ENCODE assay signal across 8 mouse cellular contexts in the genomic region with DNA sequence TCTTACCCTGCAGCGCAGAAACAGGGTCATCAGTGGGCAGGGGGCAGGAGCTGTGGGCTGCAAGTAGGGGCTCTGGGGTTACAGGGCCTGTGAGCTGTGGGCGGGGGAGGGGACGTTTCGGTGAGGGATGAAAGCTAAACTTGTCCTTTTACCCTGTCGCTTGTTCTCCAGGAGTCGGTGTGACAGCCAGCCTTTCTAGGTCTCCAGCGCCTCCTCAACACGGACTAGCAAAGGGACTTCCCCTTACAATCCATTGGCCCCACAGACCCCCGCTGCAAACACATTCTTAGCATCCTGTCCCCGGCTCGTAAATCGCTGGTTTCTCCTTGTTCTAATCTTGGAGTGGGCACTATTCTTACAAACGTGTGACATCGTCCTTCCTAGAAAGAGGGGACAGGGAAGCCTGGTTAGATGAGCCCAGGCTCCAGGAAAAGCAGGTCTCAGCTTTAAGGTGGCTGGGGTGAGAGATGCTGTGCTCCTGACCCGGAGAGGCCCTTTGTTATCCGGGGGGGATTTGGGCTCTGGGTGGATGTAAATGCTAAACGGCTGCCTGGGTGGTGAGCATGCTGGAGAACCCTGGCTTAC. TPM values are rescaled to one million over a fixed set of nuclear protein-coding genes. Genes with fewer than 3 reads are reported as not detected.
DNase-seq lines count a peak whose midpoint lies in the region; ATAC-seq and TF ChIP-seq lines count a peak whose summit lies in the region.

No protein-coding gene starts in this region.

- no peak for TF ChIP-seq POLR2A in lung, adult 2 months (IDR thresholded peaks at IDR 0.05; ENCODE audit: borderline replicate concordance, extremely low read depth, low read depth, low read length)
- TF ChIP-seq POLR2A in bone marrow macrophage, adult 2 months (IDR thresholded peaks at IDR 0.05; ENCODE audit: borderline replicate concordance, low read depth, low read length): no peak

- H3K9ac ChIP-seq in forebrain, embryonic 14.5 days (ENCODE audit: low read length): peak overlapping the region; percentile 50
- peak overlapping the region; percentile 48 for H3K9ac ChIP-seq in intestine, postnatal 0 days (ENCODE audit: low read depth, low read length)
- peak overlapping the region; percentile 34; the same call in 1 of the 2 replicates for H3K9ac ChIP-seq in midbrain, embryonic 11.5 days (ENCODE audit: low read length)

- H3K4me1 ChIP-seq in lung, adult 2 months (ENCODE audit: control insufficient read depth, insufficient read depth, low read length): peaks cover 30% of the 10 kb centered on the region
- peaks cover 51% of the 10 kb centered on the region for H3K4me1 ChIP-seq in bone marrow macrophage, adult 2 months (ENCODE audit: control insufficient read depth, insufficient read depth, low read length)
- peaks cover 33% of the 10 kb centered on the region for H3K4me1 ChIP-seq in forebrain, embryonic 14.5 days (ENCODE audit: control insufficient read depth, insufficient read depth, low read length)
- peaks cover 22% of the 10 kb centered on the region for H3K4me1 ChIP-seq in intestine, postnatal 0 days (replicated peaks; ENCODE audit: control insufficient read depth, insufficient read depth, low read length)
- peaks cover 34% of the 10 kb centered on the region for H3K4me1 ChIP-seq in midbrain, embryonic 11.5 days (ENCODE audit: control insufficient read depth, insufficient read depth, low read length)

- H3K27ac ChIP-seq in bone marrow macrophage, adult 2 months (ENCODE audit: insufficient read depth, low read depth, low read length): peak overlapping the region; percentile 93
- peak overlapping the region; percentile 86 for H3K27ac ChIP-seq in forebrain, embryonic 14.5 days (ENCODE audit: low read depth, low read length)
- peak overlapping the region; percentile 88 for H3K27ac ChIP-seq in intestine, postnatal 0 days (ENCODE audit: low read depth, low read length)
- peak overlapping the region; percentile 62 for H3K27ac ChIP-seq in midbrain, embryonic 11.5 days (ENCODE audit: low read depth, low read length)

- no peaks in the 10 kb centered on the region for H3K36me3 ChIP-seq in forebrain, embryonic 14.5 days (ENCODE audit: control insufficient read depth, insufficient read depth, low read length)
- H3K36me3 ChIP-seq in intestine, postnatal 0 days (ENCODE audit: control insufficient read depth, insufficient read depth): no peaks in the 10 kb centered on the region
- H3K36me3 ChIP-seq in midbrain, embryonic 11.5 days (ENCODE audit: control insufficient read depth, insufficient read depth, low read length): no peaks in the 10 kb centered on the region

- 0 out of 2 replicates have a peak, but pooled peaks have one; percentile 3 for ATAC-seq in forebrain, embryonic 14.5 days
- ATAC-seq in intestine, postnatal 0 days: no peak
- ATAC-seq in midbrain, embryonic 11.5 days (ENCODE audit: low FRiP score): peak; percentile 20; the same call in 1 of the 2 replicates

- no peaks in the 10 kb centered on the region for H3K9me3 ChIP-seq in forebrain, embryonic 14.5 days (replicated peaks; ENCODE audit: control insufficient read depth, low read length)
- no peaks in the 10 kb centered on the region for H3K9me3 ChIP-seq in intestine, postnatal 0 days (ENCODE audit: control insufficient read depth)
- no peaks in the 10 kb centered on the region for H3K9me3 ChIP-seq in midbrain, embryonic 11.5 days (ENCODE audit: control insufficient read depth, low read length)

- no peak for DNase-seq in lung, adult 2 months
- DNase-seq in lung, postnatal 25 days (ENCODE audit: low spot score): no peak
- DNase-seq in forebrain, embryonic 14.5 days (ENCODE audit: low spot score): no peak
- peak; percentile 96 for DNase-seq in midbrain, embryonic 11.5 days (ENCODE audit: low spot score, missing footprints)
- DNase-seq in thymus, postnatal 36 days: peak; percentile 34 to 42
- no peak for DNase-seq in spleen, postnatal 10 days (ENCODE audit: low spot score in 2 of 2)

- 15% methylated on average over 17 of the region's 17 CpGs for WGBS in lung, adult 2 months
- 3% methylated on average over 17 of the region's 17 CpGs for WGBS in forebrain, embryonic 14.5 days
- 7% methylated on average over 17 of the region's 17 CpGs for WGBS in intestine, postnatal 0 days
- WGBS in midbrain, embryonic 11.5 days: under 1% methylated on average over 17 of the region's 17 CpGs

- no peak for TF ChIP-seq CTCF in lung, adult 2 months (IDR thresholded peaks at IDR 0.05; ENCODE audit: insufficient read depth, low read length)
- no peak for TF ChIP-seq CTCF in bone marrow macrophage, adult 2 months (IDR thresholded peaks at IDR 0.05; ENCODE audit: low read depth, low read length)
- TF ChIP-seq CTCF in intestine, postnatal 0 days (IDR thresholded peaks at IDR 0.05; ENCODE audit: low read depth): no peak

- H3K27me3 ChIP-seq in forebrain, embryonic 14.5 days (replicated peaks; ENCODE audit: control insufficient read depth, insufficient read depth, low read length): no peaks in the 10 kb centered on the region
- H3K27me3 ChIP-seq in intestine, postnatal 0 days (replicated peaks; ENCODE audit: control insufficient read depth, insufficient read depth, low read length): no peaks in the 10 kb centered on the region
- H3K27me3 ChIP-seq in midbrain, embryonic 11.5 days (ENCODE audit: control insufficient read depth, insufficient read depth, low read length): no peaks in the 10 kb centered on the region

- H3K4me2 ChIP-seq in forebrain, embryonic 14.5 days (ENCODE audit: low read length): peak overlapping the region; percentile 42
- H3K4me2 ChIP-seq in intestine, postnatal 0 days (replicated peaks; ENCODE audit: low read depth): peak overlapping the region; percentile 56
- H3K4me2 ChIP-seq in midbrain, embryonic 11.5 days: peak overlapping the region; percentile 26

- peak overlapping the region; percentile 56 for H3K4me3 ChIP-seq in lung, adult 2 months (replicated peaks; ENCODE audit: extremely low read depth, low read depth, low read length)
- H3K4me3 ChIP-seq in bone marrow macrophage, adult 2 months (ENCODE audit: insufficient read depth, low read length): peak overlapping the region; percentile 45
- H3K4me3 ChIP-seq in forebrain, embryonic 14.5 days (ENCODE audit: low read depth, low read length): no peak overlapping the region
- peak overlapping the region; percentile 1; the same call in 1 of the 2 replicates for H3K4me3 ChIP-seq in intestine, postnatal 0 days (ENCODE audit: low read depth, low read length)
- no peak overlapping the region; the same call in 1 of the 2 replicates for H3K4me3 ChIP-seq in midbrain, embryonic 11.5 days (ENCODE audit: low read depth, low read length)

RNA-seq across cellular contexts. Expression of gene Nr1d1, which starts 7.6 kb away (rescaled TPM):
- 213 and 329 TPM in 2 replicates for polyA plus RNA-seq in lung, adult 2 months (2012; rRNA removed)
- polyA plus RNA-seq in bone marrow macrophage, adult 2 months (2012; ENCODE audit: insufficient read depth, insufficient read length, missing spikeins): 7.4 and 8.2 TPM in 2 replicates
- 2.2 and 3.1 TPM in 2 replicates for polyA plus RNA-seq in forebrain, embryonic 14.5 days (2014; fragmentation: Nextera tagmentation; extraction: Ambion mirVana)
- polyA plus RNA-seq in intestine, postnatal 0 days (2015; fragmentation: Nextera tagmentation; extraction: Ambion mirVana): 4.1 and 5.1 TPM in 2 replicates
- polyA plus RNA-seq in midbrain, embryonic 11.5 days (2014; fragmentation: Nextera tagmentation; extraction: Ambion mirVana): 0.93 and 1.2 TPM in 2 replicates

RNA-seq across cellular contexts. Expression of gene Msl1, which starts 12.6 kb away (rescaled TPM):
- polyA plus RNA-seq in lung, adult 2 months (2012; rRNA removed): 39.0 and 54.3 TPM in 2 replicates
- polyA plus RNA-seq in bone marrow macrophage, adult 2 months (2012; ENCODE audit: insufficient read depth, insufficient read length, missing spikeins): 78.4 and 79.3 TPM in 2 replicates
- 19.3 and 20.5 TPM in 2 replicates for polyA plus RNA-seq in forebrain, embryonic 14.5 days (2014; fragmentation: Nextera tagmentation; extraction: Ambion mirVana)
- 12.6 and 15.1 TPM in 2 replicates for polyA plus RNA-seq in intestine, postnatal 0 days (2015; fragmentation: Nextera tagmentation; extraction: Ambion mirVana)
- polyA plus RNA-seq in midbrain, embryonic 11.5 days (2014; fragmentation: Nextera tagmentation; extraction: Ambion mirVana): 24.0 and 25.1 TPM in 2 replicates

RNA-seq across cellular contexts. Expression of gene Casc3, which starts 22.0 kb away (rescaled TPM):
- 33.6 and 37.9 TPM in 2 replicates for polyA plus RNA-seq in lung, adult 2 months (2012; rRNA removed)
- polyA plus RNA-seq in bone marrow macrophage, adult 2 months (2012; ENCODE audit: insufficient read depth, insufficient read length, missing spikeins): 37.9 and 40.1 TPM in 2 replicates
- polyA plus RNA-seq in forebrain, embryonic 14.5 days (2014; fragmentation: Nextera tagmentation; extraction: Ambion mirVana): 41.0 and 45.0 TPM in 2 replicates
- polyA plus RNA-seq in intestine, postnatal 0 days (2015; fragmentation: Nextera tagmentation; extraction: Ambion mirVana): 10.8 and 12.4 TPM in 2 replicates
- polyA plus RNA-seq in midbrain, embryonic 11.5 days (2014; fragmentation: Nextera tagmentation; extraction: Ambion mirVana): 51.9 and 53.1 TPM in 2 replicates

RNA-seq across cellular contexts. Expression of gene Thra, which starts 42.3 kb away (rescaled TPM):
- 142 and 159 TPM in 2 replicates for polyA plus RNA-seq in lung, adult 2 months (2012; rRNA removed)
- 20.7 and 23.5 TPM in 2 replicates for polyA plus RNA-seq in bone marrow macrophage, adult 2 months (2012; ENCODE audit: insufficient read depth, insufficient read length, missing spikeins)
- polyA plus RNA-seq in forebrain, embryonic 14.5 days (2014; fragmentation: Nextera tagmentation; extraction: Ambion mirVana): 164 and 199 TPM in 2 replicates
- 32.4 and 39.1 TPM in 2 replicates for polyA plus RNA-seq in intestine, postnatal 0 days (2015; fragmentation: Nextera tagmentation; extraction: Ambion mirVana)
- polyA plus RNA-seq in midbrain, embryonic 11.5 days (2014; fragmentation: Nextera tagmentation; extraction: Ambion mirVana): 21.9 and 23.7 TPM in 2 replicates

RNA-seq across cellular contexts. Expression of gene Med24, which starts 53.5 kb away (rescaled TPM):
- polyA plus RNA-seq in lung, adult 2 months (2012; rRNA removed): 45.0 and 55.1 TPM in 2 replicates
- polyA plus RNA-seq in bone marrow macrophage, adult 2 months (2012; ENCODE audit: insufficient read depth, insufficient read length, missing spikeins): 26.9 and 32.2 TPM in 2 replicates
- polyA plus RNA-seq in forebrain, embryonic 14.5 days (2014; fragmentation: Nextera tagmentation; extraction: Ambion mirVana): 76.0 and 85.9 TPM in 2 replicates
- polyA plus RNA-seq in intestine, postnatal 0 days (2015; fragmentation: Nextera tagmentation; extraction: Ambion mirVana): 14.7 and 18.5 TPM in 2 replicates
- 66.1 and 67.1 TPM in 2 replicates for polyA plus RNA-seq in midbrain, embryonic 11.5 days (2014; fragmentation: Nextera tagmentation; extraction: Ambion mirVana)

Comparison
In these comparisons a context has a peak if more than half of its experiments do, and no peak if none do; other contexts are left out.
1. DNase-seq: peak in midbrain, embryonic 11.5 days (single experiment) and thymus, postnatal 36 days (2 of 2); none in lung, adult 2 months (single experiment), lung, postnatal 25 days (single experiment), forebrain, embryonic 14.5 days (single experiment) and spleen, postnatal 10 days (0 of 2).
2. H3K4me3 ChIP-seq: peak in lung, adult 2 months (single experiment), bone marrow macrophage, adult 2 months (single experiment) and intestine, postnatal 0 days (single experiment); none in forebrain, embryonic 14.5 days (single experiment) and midbrain, embryonic 11.5 days (single experiment).
3. RNA of gene Nr1d1, which starts 7.6 kb away (polyA plus RNA-seq): 213 to 329 TPM in lung, adult 2 months; 7.4 to 8.2 TPM in bone marrow macrophage, adult 2 months, 4.1 to 5.1 TPM in intestine, postnatal 0 days, 2.2 to 3.1 TPM in forebrain, embryonic 14.5 days and 0.93 to 1.2 TPM in midbrain, embryonic 11.5 days; every median in the first group is over 10 times any median in the second.
4. Peak in every context shown above with its lines, with median percentiles within 50 percentile points of each other: H3K27ac ChIP-seq, H3K4me2 ChIP-seq and H3K9ac ChIP-seq.